Mouse (Mus musculus) intestine, embryonic 14.5 days (tissue): ENCODE results near the gene Slc26a1. TPM values are rescaled to one million over a fixed set of nuclear protein-coding genes. Genes with fewer than 3 reads are reported as not detected.
"Not testable (repeated sequence)": the region's sequence is repeated elsewhere in the genome, so short reads cannot be mapped to it uniquely, and the experiment has no call there.

Experiments used
- ATAC-seq: fragments of 200-750 bp; cut with Nextera tagmentation; replicated peaks from 2 replicates; pipeline ENCODE4 v1.8.0; 2017; ENCODE audit warnings: low read depth, moderate number of reproducible peaks, moderate TSS enrichment, moderate library complexity; ENCODE audit not compliant: low FRiP score, low TSS enrichment
- DNase-seq: peaks from one replicate; pipeline ENCODE4 v3.0.0-alpha.2; 2018; ENCODE audit warnings: low spot score
- H3K27ac ChIP-seq: fragments of 300-500 bp; sonication (generic); 2 replicates; pipeline ENCODE4 v1.5.1; 2014; ENCODE audit warnings: low read depth, mild to moderate bottlenecking, control low read depth
- H3K27me3 ChIP-seq: fragments of 300-500 bp; sonication (generic); replicated peaks from 2 replicates; pipeline ENCODE4 v1.6.1; 2014; ENCODE audit warnings: low read length, control low read depth; ENCODE audit not compliant: control insufficient read depth, insufficient read depth
- H3K36me3 ChIP-seq: fragments of 300-500 bp; sonication (generic); 2 replicates; pipeline ENCODE4 v1.6.1; 2014; ENCODE audit warnings: low read length, control low read depth; ENCODE audit not compliant: control insufficient read depth, insufficient read depth
- H3K4me1 ChIP-seq: fragments of 300-500 bp; sonication (generic); replicated peaks from 2 replicates; pipeline ENCODE4 v1.6.1; 2014; ENCODE audit warnings: low read length, control low read depth, mixed read lengths; ENCODE audit not compliant: control insufficient read depth, insufficient read depth
- H3K4me2 ChIP-seq: fragments of 300-500 bp; sonication (generic); 2 replicates; pipeline ENCODE4 v1.6.1; 2014; ENCODE audit warnings: low read length
- H3K4me3 ChIP-seq: fragments of 300-500 bp; sonication (generic); 2 replicates; pipeline ENCODE4 v1.5.1; 2014; ENCODE audit warnings: low read depth, low read length, control low read depth, mixed read lengths
- H3K9ac ChIP-seq: fragments of 300-500 bp; sonication (generic); 2 replicates; pipeline ENCODE4 v1.6.1; 2014; ENCODE audit warnings: mild to moderate bottlenecking, low read length
- H3K9me3 ChIP-seq: fragments of 300-500 bp; sonication (generic); 2 replicates; pipeline ENCODE4 v1.6.1; 2016; ENCODE audit warnings: low read length, control low read depth; ENCODE audit not compliant: control insufficient read depth
- WGBS: fragments of 180-500 bp; shearing (Covaris S2); extraction: QIAGEN DNeasy Blood & Tissue Kit; methylation state at CpG from one replicate; pipeline ENCODE4 v1.1.7; 2014; 5-methylcytosine and 5-hydroxymethylcytosine counted together
- polyA plus RNA-seq: library from polyadenylated mRNA; unstranded; fragments of >200 nt; fragmentation: Nextera tagmentation; extraction: Ambion mirVana; gene quantifications from 2 replicates; pipeline ENCODE4 v1.2.1, GENCODE M21; 2014

Slc26a1 gene
- polyA plus RNA-seq, 1 experiment from 2014 or later, result 1.2 TPM

- 86% methylated on average over 2 of the region's 2 CpGs for WGBS
- no peak for ATAC-seq
- no peaks in the 10 kb centered on the region for H3K27me3 ChIP-seq
Observed at GRCm38 (mm10) chr5:108647820-108648465, 27.4 kb downstream of the Slc26a1 start.

DNA sequence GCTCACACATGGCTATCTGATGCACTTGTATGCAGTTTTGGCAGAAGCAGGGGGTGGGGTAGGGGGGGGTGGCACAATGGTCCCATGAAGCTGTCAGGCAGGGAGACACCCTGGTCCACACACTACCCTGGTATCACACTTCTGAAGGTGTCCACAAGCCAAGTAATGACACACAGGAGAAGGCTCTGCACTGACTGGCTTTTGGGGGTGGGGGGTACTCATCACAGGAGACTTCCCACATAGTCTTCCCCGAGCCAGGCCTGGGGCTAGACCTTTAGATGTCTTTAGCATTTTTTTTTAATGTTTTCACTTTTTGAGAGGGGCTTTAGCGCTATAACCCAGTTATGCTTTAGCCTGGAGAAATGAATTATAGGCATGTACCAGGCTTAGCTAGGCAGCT is 28.1 kb downstream of the Slc26a1 start:
- Histone ChIP-seq H3K36me3 (peaks cover 76% of the 10 kb centered on the region), H3K27me3 (no peaks in the 10 kb centered on the region), H3K27ac (no peak overlapping the region), H3K9ac (no peak overlapping the region), H3K4me1 (no peaks in the 10 kb centered on the region), H3K4me3 (no peak overlapping the region), H3K9me3 (no peaks in the 10 kb centered on the region), H3K4me2 (no peak overlapping the region)
- WGBS, result 85% methylated on average over 2 of the region's 2 CpGs
- DNase-seq (no peak), ATAC-seq (no peak)

More at GRCm38 (mm10) chr5:108647820-108648465, 27.4 kb downstream of the Slc26a1 start:
- DNase-seq, result no peak
- Histone ChIP-seq H3K4me1 (no peaks in the 10 kb centered on the region), H3K4me2 (no peak overlapping the region), H3K4me3 (no peak overlapping the region), H3K27ac (no peak overlapping the region), H3K36me3 (peaks cover 76% of the 10 kb centered on the region), H3K9ac (no peak overlapping the region), H3K9me3 (no peaks in the 10 kb centered on the region)

DNA sequence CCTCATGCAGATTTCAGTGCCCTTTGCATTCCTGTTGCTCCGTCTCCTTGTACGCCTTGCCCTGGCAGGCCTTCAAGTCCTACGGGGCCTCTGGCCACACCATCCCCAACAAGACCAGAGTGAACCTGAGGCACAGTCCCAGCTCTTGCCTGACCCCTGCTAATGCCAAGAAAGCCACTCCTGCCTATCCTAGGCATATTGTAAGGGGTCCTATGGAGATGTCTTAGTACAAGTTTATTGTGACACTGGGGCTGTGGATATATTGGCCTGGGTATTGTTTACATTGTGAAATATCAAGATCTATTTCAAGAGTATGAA is 29.1 kb downstream of the Slc26a1 start:
- 91% methylated on average over 3 of the region's 3 CpGs for WGBS

GRCm38 (mm10) chr5:108645651-108646342 is 29.6 kb downstream of the Slc26a1 start:
- ATAC-seq (no peak), DNase-seq (no peak)
- Histone ChIP-seq H3K9ac (no peak overlapping the region), H3K9me3 (no peaks in the 10 kb centered on the region), H3K4me3 (no peak overlapping the region), H3K27ac (no peak overlapping the region), H3K4me1 (no peaks in the 10 kb centered on the region), H3K27me3 (no peaks in the 10 kb centered on the region), H3K4me2 (no peak overlapping the region), H3K36me3 (peaks cover 87% of the 10 kb centered on the region)
- 88% methylated on average over 9 of the region's 9 CpGs for WGBS

More for the DNA sequence above, 29.1 kb downstream of the Slc26a1 start:
- Histone ChIP-seq H3K9ac (no peak overlapping the region), H3K27ac (no peak overlapping the region), H3K36me3 (peaks cover 85% of the 10 kb centered on the region), H3K4me1 (no peaks in the 10 kb centered on the region), H3K27me3 (no peaks in the 10 kb centered on the region), H3K4me3 (no peak overlapping the region), H3K4me2 (no peak overlapping the region), H3K9me3 (no peaks in the 10 kb centered on the region)
- no peak for ATAC-seq
- no peak for DNase-seq

DNA sequence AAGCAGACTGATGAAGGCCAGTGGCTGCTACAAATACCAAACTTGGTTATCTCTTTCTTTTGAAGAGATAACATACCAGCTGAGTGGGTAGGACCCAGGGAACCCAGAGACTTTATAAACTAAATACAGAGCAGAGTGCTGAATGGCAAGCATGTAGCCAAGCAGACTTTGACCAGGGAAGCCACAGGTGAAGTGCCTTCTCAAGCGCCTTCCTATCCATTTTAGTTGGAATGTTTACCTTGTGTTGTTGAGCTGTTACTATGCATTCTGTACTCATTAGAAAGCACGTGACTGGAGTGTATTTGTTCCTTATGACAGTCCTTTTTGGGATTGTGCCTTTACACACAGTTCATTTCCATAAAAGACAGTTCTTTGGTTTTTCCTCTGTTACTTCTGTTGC is 31.7 kb downstream of the Slc26a1 start:
- Histone ChIP-seq H3K9me3 (no peaks in the 10 kb centered on the region), H3K27ac (no peak overlapping the region), H3K4me3 (no peak overlapping the region), H3K27me3 (no peaks in the 10 kb centered on the region), H3K36me3 (peaks cover 81% of the 10 kb centered on the region), H3K4me1 (no peaks in the 10 kb centered on the region), H3K9ac (no peak overlapping the region), H3K4me2 (no peak overlapping the region)
- ATAC-seq, result no peak
- 79% methylated on average over 2 of the region's 2 CpGs for WGBS
- DNase-seq, result no peak

DNA sequence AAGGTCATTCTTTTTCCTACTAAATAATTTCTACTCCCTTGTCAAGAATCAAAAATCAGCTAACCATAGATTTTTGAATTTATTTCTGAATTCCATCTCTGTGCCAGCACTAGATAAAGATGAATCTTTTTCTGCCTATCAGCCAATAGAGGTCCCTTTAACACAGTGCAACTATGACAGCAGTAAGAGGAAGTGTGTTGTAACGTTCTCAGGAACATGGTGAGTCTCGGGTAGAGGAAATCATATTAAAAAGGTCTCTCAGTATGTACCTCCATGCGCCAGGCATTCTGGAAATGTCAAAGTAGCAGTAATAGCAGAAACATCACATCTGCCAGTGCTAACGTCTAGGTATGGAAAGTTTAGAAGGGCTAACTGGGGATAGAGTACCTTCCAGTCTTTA is 39.2 kb downstream of the Slc26a1 start:
- no peak for DNase-seq
- Histone ChIP-seq H3K9me3 (no peaks in the 10 kb centered on the region), H3K27ac (no peak overlapping the region), H3K36me3 (peaks cover 15% of the 10 kb centered on the region), H3K27me3 (no peaks in the 10 kb centered on the region), H3K4me3 (no peak overlapping the region), H3K4me1 (no peaks in the 10 kb centered on the region), H3K4me2 (no peak overlapping the region), H3K9ac (no peak overlapping the region)
- 76% methylated on average over 4 of the region's 4 CpGs for WGBS
- ATAC-seq, result no peak

DNA sequence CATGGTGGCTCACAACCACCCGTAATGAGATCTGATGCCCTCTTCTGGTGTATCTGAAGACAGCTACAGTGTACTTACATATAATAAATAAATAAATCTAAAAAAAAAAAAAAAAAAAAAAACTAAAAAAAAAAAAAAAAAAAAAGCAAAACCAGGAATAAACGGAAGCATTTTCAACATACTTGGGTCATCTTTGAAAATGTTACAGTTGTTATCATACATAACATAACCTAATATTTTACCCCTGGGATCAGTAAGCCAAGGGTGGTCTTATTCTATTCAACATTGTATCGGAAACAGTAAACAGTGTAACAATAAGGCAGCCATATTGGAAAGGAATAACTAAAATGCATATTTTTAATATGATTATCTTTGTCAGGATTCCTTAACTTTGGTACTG is 41.3 kb downstream of the Slc26a1 start:
- DNase-seq, H3K36me3 ChIP-seq, ATAC-seq, H3K4me2 ChIP-seq, H3K4me3 ChIP-seq, H3K27me3 ChIP-seq, H3K27ac ChIP-seq, H3K9ac ChIP-seq, H3K4me1 ChIP-seq, H3K9me3 ChIP-seq: not testable (repeated sequence)
- WGBS, result 86% methylated on average over 2 of the region's 3 CpGs

DNA sequence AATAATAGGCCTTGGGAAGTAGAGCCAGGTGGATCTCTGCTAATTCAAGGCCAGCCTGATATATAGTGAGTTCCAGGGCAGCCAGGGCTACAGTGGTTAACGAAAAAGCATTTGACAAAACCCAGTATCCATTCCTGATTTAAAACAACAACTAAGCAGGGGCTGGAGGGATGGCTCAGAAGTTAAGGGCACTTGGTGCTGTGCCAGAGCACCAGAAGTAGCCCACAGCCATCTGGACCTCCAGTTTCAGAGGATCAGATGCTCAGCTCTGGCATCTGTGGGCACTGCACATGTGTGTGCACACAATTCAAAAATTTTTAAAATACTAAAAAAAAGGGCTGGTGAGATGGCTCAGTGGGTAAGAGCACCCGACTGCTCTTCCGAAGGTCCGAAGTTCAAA is 41.7 kb downstream of the Slc26a1 start:
- Histone ChIP-seq H3K27me3 (no peaks in the 10 kb centered on the region), H3K36me3 (0 out of 2 replicates have a peak, but pooled peaks cover 5% of the 10 kb centered on the region), H3K4me3 (no peak overlapping the region), H3K4me1 (peaks cover 7% of the 10 kb centered on the region), H3K27ac (no peak overlapping the region), H3K4me2 (no peak overlapping the region), H3K9me3 (no peaks in the 10 kb centered on the region), H3K9ac (no peak overlapping the region)
- 90% methylated on average over 4 of the region's 4 CpGs for WGBS
- ATAC-seq, result no peak
- no peak for DNase-seq
